Mouse (Mus musculus) spleen, embryonic (tissue): ENCODE data around the gene Dmrtc2.

Source experiments
- CTCF ChIA-PET: fragments of 350-600 bp; sonication (Branson Sonifier 250); formaldehyde crosslinking; loops from one replicate; lab custom pipeline; 2022; lab: Charles Lee

Dmrtc2 gene

DNA sequence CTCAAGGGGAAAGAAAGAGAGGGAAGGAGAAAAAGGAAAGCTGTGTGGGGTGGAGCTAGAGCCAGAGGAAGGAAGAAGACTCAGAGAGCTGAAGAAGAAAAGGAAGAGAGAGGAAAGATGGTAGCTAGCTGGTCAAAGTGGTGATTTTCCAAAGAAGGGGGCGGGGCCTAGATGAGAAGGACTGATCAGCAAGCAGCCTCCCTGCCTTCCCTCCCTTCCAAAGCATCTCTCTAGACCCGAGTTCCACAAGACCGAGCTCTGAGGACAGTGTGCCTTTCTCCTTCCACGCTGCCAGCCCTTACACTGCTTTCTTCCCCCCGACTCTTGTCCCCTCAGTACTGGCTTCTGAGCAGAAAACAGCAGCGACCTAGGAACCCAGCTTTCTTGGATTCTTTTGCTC, 5.7 kb upstream of the Dmrtc2 start:
- CTCF ChIA-PET = no interaction called here

GRCm38 (mm10) chr7:24869080-24869479, 777 bp upstream of the Dmrtc2 start:
- CTCF ChIA-PET = no interaction called here

GRCm38 (mm10) chr7:24877588-24877987, 7.7 kb downstream of the Dmrtc2 start:
- CTCF ChIA-PET = no interaction called here

GRCm38 (mm10) chr7:24879620-24880019, 9.8 kb downstream of the Dmrtc2 start:
- CTCF ChIA-PET = no interaction called here

DNA sequence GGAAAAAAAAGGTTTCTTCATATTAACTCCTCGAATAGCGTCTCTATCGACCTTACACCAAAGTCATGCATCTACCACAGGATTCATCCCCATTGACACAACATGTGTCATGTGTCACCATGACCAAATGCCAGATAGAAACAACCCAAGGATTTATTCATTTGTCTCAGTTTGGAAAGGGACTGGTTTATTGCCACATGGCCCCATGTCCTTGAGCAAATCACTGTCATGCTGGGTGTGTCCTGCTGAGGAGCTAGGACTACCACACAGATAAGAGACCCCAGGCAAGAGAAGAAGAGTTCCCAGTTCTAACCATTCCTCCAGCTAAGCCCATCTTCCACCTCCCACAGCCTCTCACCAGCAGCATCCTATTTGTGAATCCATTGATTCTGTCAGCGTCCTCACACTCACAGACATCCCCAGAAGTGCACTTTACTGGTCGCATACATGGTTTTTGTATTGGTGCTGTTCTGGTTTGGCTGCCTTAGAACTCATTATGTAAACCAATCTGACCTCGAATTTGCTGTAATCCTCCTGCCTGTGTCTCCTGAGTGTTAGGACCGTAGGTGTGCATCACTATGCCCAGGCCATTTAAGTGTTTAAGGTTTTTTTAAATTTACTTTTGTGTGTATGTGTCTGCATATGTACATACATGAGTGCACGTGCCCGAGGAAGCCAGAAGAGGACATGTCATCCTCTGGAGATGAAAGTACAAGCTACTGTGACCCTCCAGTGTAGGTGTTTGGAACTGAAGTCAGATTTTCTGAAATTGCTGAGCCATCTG, 12.8 kb downstream of the Dmrtc2 start:
- CTCF ChIA-PET = no interaction called here

- CTCF ChIA-PET = interaction anchor here (0.8 to 1.0 kb wide), 2 partner anchors 89 to 109 kb away, joined by 4 to 8 read pairs; no protein-coding TSS in a partner anchor
Measured at GRCm38 (mm10) chr7:24883896-24884692, 14.2 kb downstream of the Dmrtc2 start, which contains the start of gene Rps19. Rps19 (plus strand) TSS chr7:24884371.

DNA sequence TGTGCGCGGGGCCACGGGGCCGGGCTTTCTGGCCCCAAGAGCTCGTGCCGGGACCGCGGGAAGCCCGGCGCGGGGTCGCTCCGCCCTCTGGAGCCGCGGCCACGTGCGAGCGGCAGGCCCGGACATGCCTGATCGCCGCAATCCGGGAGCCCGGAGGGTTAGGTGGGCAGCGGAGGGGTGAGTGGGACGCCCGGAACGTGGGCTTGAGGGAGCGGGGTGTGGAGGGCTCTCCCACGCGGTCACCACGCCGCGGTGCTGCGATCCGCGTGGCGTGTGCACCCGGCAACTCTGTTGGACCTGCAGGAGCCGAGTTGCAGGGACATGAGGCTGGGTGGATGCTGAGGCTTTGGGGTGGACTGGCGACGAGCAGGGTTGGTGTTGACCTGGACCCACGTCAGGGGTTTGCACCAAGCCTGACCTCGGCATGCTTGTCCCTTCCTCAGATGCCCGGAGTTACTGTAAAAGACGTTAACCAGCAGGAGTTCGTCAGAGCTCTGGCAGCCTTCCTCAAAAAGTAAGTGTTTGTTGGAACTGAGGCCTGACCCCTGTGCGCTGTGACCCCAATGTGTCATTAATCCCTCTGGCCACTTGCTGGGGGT, 14.9 kb downstream of the Dmrtc2 start:
- CTCF ChIA-PET = interaction anchor here (1.0 kb wide), 1 partner anchor 89 kb away, joined by 4 read pairs; no protein-coding TSS in a partner anchor

DNA sequence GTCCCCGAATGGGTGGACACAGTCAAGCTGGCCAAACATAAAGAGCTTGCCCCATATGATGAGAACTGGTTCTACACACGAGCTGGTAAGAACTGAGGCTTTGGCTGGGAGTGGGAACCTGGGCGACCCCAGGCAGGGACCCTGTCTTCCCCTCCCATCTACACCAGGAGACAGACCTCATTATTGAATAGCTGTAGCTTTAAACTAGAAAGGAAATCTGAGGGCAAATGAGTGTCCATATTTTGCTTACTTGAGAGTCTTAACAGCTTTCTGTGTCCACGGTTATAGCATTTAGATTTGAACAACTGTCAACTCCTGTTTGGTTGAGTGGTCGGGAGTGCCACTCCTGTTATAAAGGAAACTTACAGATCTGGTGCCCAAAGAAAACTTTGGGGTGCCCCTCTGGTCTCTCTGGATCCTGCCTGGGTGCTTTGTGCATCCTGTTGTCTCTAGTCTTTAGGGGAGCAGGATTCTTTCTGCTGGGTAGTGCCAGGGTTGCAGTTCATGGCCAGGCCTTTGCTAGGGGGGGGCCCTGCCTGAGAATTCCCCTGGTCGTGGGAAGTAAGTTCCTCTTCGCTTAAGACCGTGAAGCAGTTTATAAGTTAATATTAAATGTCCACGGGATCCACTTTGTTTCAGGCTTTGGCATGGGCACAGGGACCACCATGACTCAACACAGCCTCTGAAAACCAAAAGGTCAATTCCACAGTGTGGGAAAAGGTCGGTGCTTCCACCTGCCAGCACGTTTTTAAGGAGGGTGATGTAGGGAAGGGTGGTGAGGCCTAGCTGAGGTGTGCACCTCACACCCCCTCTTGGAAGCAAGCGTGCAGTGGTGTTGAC, 15.8 kb downstream of the Dmrtc2 start:
- CTCF ChIA-PET = no interaction called here

- CTCF ChIA-PET = interaction anchor here (1.4 kb wide), 1 partner anchor 64 kb away, joined by 5 read pairs; no protein-coding TSS in a partner anchor
Measured at GRCm38 (mm10) chr7:24886308-24886633, 16.4 kb downstream of the Dmrtc2 start.

DNA sequence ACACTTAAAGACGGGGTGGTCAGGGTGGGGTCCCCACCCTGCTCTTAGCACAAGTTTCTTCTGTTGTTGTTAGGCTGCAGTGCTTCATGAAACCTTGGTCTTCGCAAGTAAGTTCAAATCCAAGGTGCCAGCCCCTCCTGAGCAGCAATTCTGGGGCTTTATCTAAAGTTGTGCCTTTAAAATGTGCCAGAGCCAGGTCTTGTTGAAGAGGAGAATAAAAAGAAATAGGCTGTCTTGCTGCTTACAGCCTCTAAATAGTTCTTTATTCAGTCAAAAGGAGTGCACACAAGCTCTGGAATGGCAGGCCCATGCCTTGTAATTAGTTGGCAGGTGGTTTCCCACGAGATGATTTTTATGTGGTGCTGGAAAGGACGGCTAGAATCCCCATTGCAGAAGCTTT, 17.2 kb downstream of the Dmrtc2 start:
- CTCF ChIA-PET = interaction anchor here (1.4 kb wide), 1 partner anchor 63 kb away, joined by 5 read pairs; no protein-coding TSS in a partner anchor

- CTCF ChIA-PET = interaction anchor here (1.7 to 2.8 kb wide), 2 partner anchors 13 to 17 kb away, joined by 7 to 10 read pairs; partner anchors contain the start of gene Arhgef1
Measured at GRCm38 (mm10) chr7:24889431-24890220, 19.8 kb downstream of the Dmrtc2 start.

DNA sequence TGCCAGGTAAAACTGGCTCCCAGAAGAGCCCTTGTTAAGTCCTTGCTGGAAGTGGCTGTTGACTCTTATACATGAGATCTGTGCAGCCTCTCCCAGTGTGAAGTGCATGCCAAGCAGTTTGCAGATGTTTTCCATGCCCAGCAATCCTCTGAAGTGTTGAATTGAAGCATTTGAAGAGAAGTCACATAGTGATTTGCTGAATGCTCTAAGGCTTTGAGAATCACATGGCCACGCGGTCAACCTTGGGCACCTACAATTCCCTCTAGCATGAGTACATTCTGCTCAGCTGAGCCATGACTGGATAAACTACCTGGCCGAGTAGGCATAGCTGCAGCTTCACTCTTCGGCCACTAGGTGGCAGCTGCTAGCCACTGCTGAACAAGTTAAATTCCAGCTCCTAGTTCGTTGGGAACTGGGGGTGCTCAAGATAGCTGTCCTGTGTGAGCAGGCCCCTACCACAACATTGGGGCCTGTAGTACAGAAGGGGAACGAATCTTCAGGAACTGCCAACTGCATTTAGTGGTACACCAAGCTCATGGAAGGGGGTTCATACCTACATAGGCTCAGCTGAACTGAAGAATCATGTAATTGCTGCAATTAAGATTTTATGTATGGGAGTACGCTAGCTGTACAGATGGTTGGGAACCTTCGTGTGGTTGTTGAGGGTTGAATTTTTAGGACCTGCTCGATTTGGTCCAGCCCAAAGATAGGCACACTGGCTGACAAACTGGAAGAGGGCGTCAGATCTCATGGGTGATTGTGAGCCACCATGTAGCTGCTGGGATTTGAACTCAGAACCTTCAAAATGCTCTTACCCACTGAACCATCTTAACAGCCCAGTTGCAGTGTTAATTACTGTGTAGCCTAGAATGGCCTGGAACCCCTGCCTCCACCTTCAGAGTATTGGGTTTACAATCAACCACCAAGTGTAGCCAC, 20.7 kb downstream of the Dmrtc2 start:
- CTCF ChIA-PET = interaction anchor here (0.6 to 2.8 kb wide), 5 partner anchors 12 to 545 kb away, joined by 3 to 17 read pairs (median 7); partner anchors contain the start of gene Arhgef1

GRCm38 (mm10) chr7:24891241-24892124, 21.6 kb downstream of the Dmrtc2 start:
- CTCF ChIA-PET = interaction anchor here (0.6 to 2.8 kb wide), 6 partner anchors 11 to 544 kb away, joined by 3 to 17 read pairs (median 6); partner anchors contain the start of gene Arhgef1

DNA sequence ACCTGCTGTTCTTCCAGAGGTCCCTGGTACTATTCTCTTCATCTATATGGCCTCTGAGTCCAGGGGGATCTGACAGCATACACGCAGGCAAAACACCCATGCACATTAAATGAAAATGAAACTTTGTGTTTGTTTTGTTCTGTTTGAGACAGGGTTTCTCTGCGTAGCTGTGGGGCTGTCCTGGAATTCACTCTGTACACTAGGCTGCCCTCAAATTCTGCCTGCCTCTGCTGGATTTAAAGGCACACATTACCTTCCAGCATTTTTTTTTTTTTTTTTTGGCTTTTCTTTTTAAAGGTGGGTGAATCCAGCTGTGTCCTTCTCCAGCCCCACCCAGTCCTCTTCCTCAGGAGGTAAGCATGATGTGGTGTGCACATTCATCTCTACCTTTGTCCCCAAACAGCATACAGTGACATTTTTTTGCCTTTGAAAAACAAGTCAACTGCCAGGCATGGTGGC, 22.3 kb downstream of the Dmrtc2 start:
- CTCF ChIA-PET = interaction anchor here (0.6 to 2.8 kb wide), 3 partner anchors 11 to 79 kb away, joined by 6 to 21 read pairs (median 10); no protein-coding TSS in a partner anchor

- CTCF ChIA-PET = interaction anchor here (0.7 kb wide), 2 partner anchors 15 to 585 kb away, joined by 5 to 17 read pairs; no protein-coding TSS in a partner anchor
Measured at GRCm38 (mm10) chr7:24895749-24896148, 25.9 kb downstream of the Dmrtc2 start.

DNA sequence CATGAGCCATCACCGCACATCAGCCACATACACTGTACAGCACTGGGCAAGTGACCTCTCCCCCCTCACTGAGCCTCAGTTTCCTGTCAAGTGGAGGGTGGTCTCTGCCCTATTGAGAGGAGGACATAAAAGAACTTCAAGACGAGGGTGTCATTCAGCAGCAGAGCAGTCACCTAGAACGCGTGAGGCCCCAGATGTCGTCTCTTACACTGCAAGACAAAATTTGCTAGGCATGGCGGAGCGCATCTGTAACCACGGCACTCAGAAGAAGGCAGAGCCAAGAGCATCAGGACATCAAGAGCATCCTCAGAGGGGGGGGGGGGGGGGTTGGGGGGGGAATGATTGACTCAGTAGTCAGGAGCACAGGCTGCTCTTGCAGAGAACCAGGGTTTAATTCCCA, 26.4 kb downstream of the Dmrtc2 start:
- CTCF ChIA-PET = interaction anchor here (0.7 kb wide), 2 partner anchors 14 to 585 kb away, joined by 5 to 17 read pairs; no protein-coding TSS in a partner anchor

GRCm38 (mm10) chr7:24897224-24897623, 27.4 kb downstream of the Dmrtc2 start, which contains the start of gene Cd79a:
Cd79a (plus strand) TSS chr7:24897381.
- CTCF ChIA-PET = no interaction called here
